Mouse (Mus musculus) lung, embryonic 14.5 days (tissue): ENCODE data around the gene Fgfr2. TPM values are rescaled to one million over a fixed set of nuclear protein-coding genes. Genes with fewer than 3 reads are reported as not detected.

ENCODE experiments used
- ATAC-seq: fragments of 200-750 bp; cut with Nextera tagmentation; 2 replicates; pipeline ENCODE4 v1.8.0; 2017; ENCODE audit warnings: mild to moderate bottlenecking, moderate TSS enrichment, moderate library complexity; ENCODE audit not compliant: insufficient read depth
- DNase-seq: peaks from one replicate; pipeline ENCODE4 v3.0.0-alpha.2; 2015
- H3K27ac ChIP-seq: fragments of 300-500 bp; sonication (generic); 2 replicates; pipeline ENCODE4 v1.5.1; 2014; ENCODE audit warnings: low read depth, mild to moderate bottlenecking, moderate library complexity
- H3K27me3 ChIP-seq: fragments of 300-500 bp; sonication (generic); 2 replicates; pipeline ENCODE4 v1.6.1; 2014; ENCODE audit warnings: low read length, control low read depth; ENCODE audit not compliant: insufficient read depth
- H3K36me3 ChIP-seq: fragments of 300-500 bp; sonication (generic); 2 replicates; pipeline ENCODE4 v1.6.1; 2014; ENCODE audit warnings: control low read depth; ENCODE audit not compliant: insufficient read depth
- H3K4me1 ChIP-seq: fragments of 300-500 bp; sonication (generic); 2 replicates; pipeline ENCODE4 v1.6.1; 2014; ENCODE audit warnings: antibody characterized with exemption, control low read depth; ENCODE audit not compliant: insufficient read depth
- H3K4me2 ChIP-seq: fragments of 300-500 bp; sonication (generic); 2 replicates; pipeline ENCODE4 v1.6.1; 2014; ENCODE audit warnings: mild to moderate bottlenecking
- H3K4me3 ChIP-seq: fragments of 300-500 bp; sonication (generic); 2 replicates; pipeline ENCODE4 v1.5.1; 2014; ENCODE audit warnings: low read depth, low read length
- H3K9ac ChIP-seq: fragments of 300-500 bp; sonication (generic); 2 replicates; pipeline ENCODE4 v1.6.1; 2014
- H3K9me3 ChIP-seq: fragments of 300-500 bp; sonication (generic); 2 replicates; pipeline ENCODE4 v1.6.1; 2016; ENCODE audit warnings: low read depth, low read length, control low read depth
- CTCF ChIP-seq: IDR thresholded peaks from 2 replicates; pipeline ENCODE4 v1.5.1; 2016; ENCODE audit warnings: antibody characterized with exemption, low read depth
- WGBS: fragments of 180-500 bp; shearing (Covaris S2); extraction: QIAGEN DNeasy Blood & Tissue Kit; methylation state at CpG from one replicate; pipeline ENCODE4 v1.1.7; 2014; 5-methylcytosine and 5-hydroxymethylcytosine counted together
- polyA plus RNA-seq: library from polyadenylated mRNA; unstranded; fragments of >200 nt; fragmentation: Nextera tagmentation; extraction: Ambion mirVana; gene quantifications from 2 replicates; pipeline ENCODE4 v1.2.1, GENCODE M21; 2014

Fgfr2 gene
- polyA plus RNA-seq, 1 experiment from 2014 or later: 179 TPM

DNA sequence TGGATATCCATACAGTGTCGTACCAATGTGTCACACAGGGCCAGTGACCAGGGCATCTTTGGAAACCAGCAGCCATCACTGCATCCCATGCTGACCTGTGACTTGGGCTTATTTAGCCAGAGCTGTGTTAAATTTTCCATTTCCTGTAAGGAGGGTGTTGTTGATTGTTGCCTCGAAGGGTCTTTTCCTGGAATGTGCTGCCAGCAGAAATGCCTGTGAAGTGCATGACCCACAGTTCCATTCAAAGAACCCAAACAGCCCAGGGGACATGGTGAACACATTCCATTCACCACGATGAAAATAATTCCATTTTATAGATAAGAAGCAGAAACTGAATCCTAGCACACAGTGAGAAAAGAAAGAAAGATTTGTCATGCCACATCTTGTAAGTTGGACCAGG, 764.9 kb downstream of the Fgfr2 start:
- H3K36me3 ChIP-seq: no peaks in the 10 kb centered on the region
- no peaks in the 10 kb centered on the region for H3K9me3 ChIP-seq
- TF ChIP-seq CTCF: no peak
- DNase-seq (no peak), ATAC-seq (peak; percentile 38; the same call in 1 of the 2 replicates)
- 23% methylated on average over 3 of the region's 3 CpGs for WGBS
- H3K9ac ChIP-seq: no peak overlapping the region
- H3K27ac ChIP-seq: no peak overlapping the region
- H3K4me2 ChIP-seq: no peak overlapping the region
- H3K4me1 ChIP-seq: no peaks in the 10 kb centered on the region
- H3K27me3 ChIP-seq: no peaks in the 10 kb centered on the region
- H3K4me3 ChIP-seq: no peak overlapping the region

GRCm38 (mm10) chr7:132357841-132358237, 765.3 kb downstream of the Fgfr2 start:
- no peak for DNase-seq
- WGBS: 78% methylated on average over 3 of the region's 3 CpGs
- TF ChIP-seq CTCF: no peak

GRCm38 (mm10) chr7:132356881-132357840, 766.0 kb downstream of the Fgfr2 start:
- no peak overlapping the region for H3K4me3 ChIP-seq
- H3K27me3 ChIP-seq: no peaks in the 10 kb centered on the region
- H3K36me3 ChIP-seq: no peaks in the 10 kb centered on the region
- 65% methylated on average over 10 of the region's 10 CpGs for WGBS
- DNase-seq (no peak), ATAC-seq (no peak)
- no peaks in the 10 kb centered on the region for H3K9me3 ChIP-seq
- no peak for TF ChIP-seq CTCF
- H3K27ac ChIP-seq: no peak overlapping the region
- H3K4me1 ChIP-seq: no peaks in the 10 kb centered on the region
- H3K9ac ChIP-seq: no peak overlapping the region
- H3K4me2 ChIP-seq: no peak overlapping the region

More at GRCm38 (mm10) chr7:132357841-132358237, 765.3 kb downstream of the Fgfr2 start:
- no peak overlapping the region for H3K27ac ChIP-seq
- H3K9ac ChIP-seq: no peak overlapping the region
- no peaks in the 10 kb centered on the region for H3K27me3 ChIP-seq
- no peak for ATAC-seq
- H3K4me3 ChIP-seq: no peak overlapping the region
- H3K9me3 ChIP-seq: no peaks in the 10 kb centered on the region
- no peak overlapping the region for H3K4me2 ChIP-seq
- no peaks in the 10 kb centered on the region for H3K36me3 ChIP-seq
- no peaks in the 10 kb centered on the region for H3K4me1 ChIP-seq

DNA sequence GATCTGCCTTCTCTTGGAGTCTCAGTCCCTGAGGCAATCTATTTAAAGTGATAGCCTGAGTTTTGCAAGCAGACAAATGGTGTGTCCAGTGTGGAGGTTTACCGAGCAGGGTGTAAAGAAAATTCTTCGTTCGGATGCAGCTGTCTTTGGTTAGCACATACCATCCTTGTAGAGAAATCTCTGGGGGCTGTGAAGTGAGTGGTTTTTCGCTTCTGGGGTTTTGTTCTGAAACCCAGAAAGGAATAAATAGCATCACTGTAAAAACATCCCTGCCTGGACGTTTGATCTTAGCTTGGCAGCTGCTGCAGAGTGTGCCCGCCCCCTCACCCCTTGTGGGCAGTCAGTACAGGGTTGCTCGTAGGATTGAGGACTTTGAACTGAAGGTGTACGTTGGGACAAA, 767.0 kb downstream of the Fgfr2 start:
- Histone ChIP-seq H3K4me1 (no peaks in the 10 kb centered on the region), H3K36me3 (no peaks in the 10 kb centered on the region), H3K27me3 (no peaks in the 10 kb centered on the region), H3K27ac (no peak overlapping the region), H3K4me3 (no peak overlapping the region), H3K4me2 (no peak overlapping the region), H3K9ac (no peak overlapping the region), H3K9me3 (no peaks in the 10 kb centered on the region)
- ATAC-seq (no peak), DNase-seq (no peak)
- 27% methylated on average over 8 of the region's 8 CpGs for WGBS
- TF ChIP-seq CTCF: no peak

- no peak for TF ChIP-seq CTCF
- 39% methylated on average over 6 of the region's 6 CpGs for WGBS
- no peak for DNase-seq
- Histone ChIP-seq H3K27me3 (no peaks in the 10 kb centered on the region), H3K4me2 (no peak overlapping the region), H3K36me3 (no peaks in the 10 kb centered on the region), H3K4me3 (no peak overlapping the region), H3K27ac (no peak overlapping the region), H3K4me1 (no peaks in the 10 kb centered on the region), H3K9me3 (no peaks in the 10 kb centered on the region), H3K9ac (no peak overlapping the region)
- no peak for ATAC-seq
Observed at GRCm38 (mm10) chr7:132355767-132356166, 767.4 kb downstream of the Fgfr2 start.

DNA sequence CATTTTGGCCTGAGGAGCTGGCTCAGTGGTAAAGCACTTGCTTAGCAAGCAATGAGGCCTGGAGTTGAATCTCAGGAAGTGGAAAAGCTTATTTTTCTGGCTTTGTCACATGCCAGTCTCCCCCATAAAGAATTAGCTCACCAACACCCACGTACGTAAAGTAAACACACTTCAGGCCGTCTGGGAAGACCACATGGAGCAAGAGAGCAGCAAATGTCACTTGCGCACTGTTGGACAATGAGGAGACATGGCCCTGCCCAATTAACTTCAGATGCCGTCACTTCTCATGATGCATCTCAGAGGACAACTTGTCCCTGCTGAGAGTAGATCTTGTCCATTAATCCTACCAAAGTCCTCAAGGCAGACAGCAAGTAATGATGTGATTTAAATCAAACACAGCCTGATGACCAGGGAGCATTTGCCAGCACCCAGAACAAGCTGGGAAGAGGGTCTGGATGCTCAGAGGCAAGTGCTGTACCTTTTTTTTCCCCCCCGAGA, 774.0 kb downstream of the Fgfr2 start:
- no peak for ATAC-seq
- Histone ChIP-seq H3K27ac (no peak overlapping the region), H3K36me3 (no peaks in the 10 kb centered on the region), H3K4me2 (no peak overlapping the region), H3K4me3 (no peak overlapping the region), H3K9ac (no peak overlapping the region), H3K9me3 (no peaks in the 10 kb centered on the region), H3K27me3 (no peaks in the 10 kb centered on the region), H3K4me1 (0 out of 2 replicates have a peak, but pooled peaks cover 3% of the 10 kb centered on the region)
- 36% methylated on average over 6 of the region's 6 CpGs for WGBS
- DNase-seq: no peak
- no peak for TF ChIP-seq CTCF

GRCm38 (mm10) chr7:132347273-132348045, 775.7 kb downstream of the Fgfr2 start:
- no peak overlapping the region for H3K27ac ChIP-seq
- H3K36me3 ChIP-seq: no peaks in the 10 kb centered on the region
- H3K27me3 ChIP-seq: no peaks in the 10 kb centered on the region
- H3K9me3 ChIP-seq: no peaks in the 10 kb centered on the region
- H3K9ac ChIP-seq: no peak overlapping the region
- no peak for ATAC-seq
- no peak overlapping the region for H3K4me3 ChIP-seq
- DNase-seq: peak; percentile 72
- 0 out of 2 replicates have a peak, but pooled peaks cover 3% of the 10 kb centered on the region for H3K4me1 ChIP-seq
- TF ChIP-seq CTCF: no peak
- 69% methylated on average over 9 of the region's 9 CpGs for WGBS
- no peak overlapping the region for H3K4me2 ChIP-seq
